Mouse (Mus musculus) myocyte (in vitro differentiated cells): ENCODE data around the gene Plxdc2.

Source experiments
- MAX ChIP-seq: IDR thresholded peaks from one replicate; pipeline ENCODE4 v1.6.1; 2011; ENCODE audit warnings: low read depth, mild to moderate bottlenecking, control low read depth
- MYOG ChIP-seq, 3 experiments: IDR thresholded peaks; one replicate each; pipeline ENCODE4 v1.6.1; 2011; ENCODE audit warnings: control low read depth in 2 of 3, low read depth in 2 of 3, mild to moderate bottlenecking in 2 of 3; ENCODE audit not compliant: insufficient read length in 2 of 3, control insufficient read depth in 1 of 3, insufficient read depth in 1 of 3
- POLR2A ChIP-seq: IDR thresholded peaks from one replicate; pipeline ENCODE4 v1.6.1; 2011; ENCODE audit warnings: low read depth, mild to moderate bottlenecking, control low read depth, moderate library complexity; ENCODE audit not compliant: insufficient read length
- TCF12 ChIP-seq: IDR thresholded peaks from one replicate; pipeline ENCODE4 v1.6.1; 2011; ENCODE audit warnings: mild to moderate bottlenecking, control low read depth; ENCODE audit not compliant: poor library complexity, insufficient read depth, severe bottlenecking
- USF1 ChIP-seq: IDR thresholded peaks from one replicate; pipeline ENCODE4 v1.6.1; 2011; ENCODE audit warnings: low read depth, mild to moderate bottlenecking, control low read depth, moderate library complexity

DNA sequence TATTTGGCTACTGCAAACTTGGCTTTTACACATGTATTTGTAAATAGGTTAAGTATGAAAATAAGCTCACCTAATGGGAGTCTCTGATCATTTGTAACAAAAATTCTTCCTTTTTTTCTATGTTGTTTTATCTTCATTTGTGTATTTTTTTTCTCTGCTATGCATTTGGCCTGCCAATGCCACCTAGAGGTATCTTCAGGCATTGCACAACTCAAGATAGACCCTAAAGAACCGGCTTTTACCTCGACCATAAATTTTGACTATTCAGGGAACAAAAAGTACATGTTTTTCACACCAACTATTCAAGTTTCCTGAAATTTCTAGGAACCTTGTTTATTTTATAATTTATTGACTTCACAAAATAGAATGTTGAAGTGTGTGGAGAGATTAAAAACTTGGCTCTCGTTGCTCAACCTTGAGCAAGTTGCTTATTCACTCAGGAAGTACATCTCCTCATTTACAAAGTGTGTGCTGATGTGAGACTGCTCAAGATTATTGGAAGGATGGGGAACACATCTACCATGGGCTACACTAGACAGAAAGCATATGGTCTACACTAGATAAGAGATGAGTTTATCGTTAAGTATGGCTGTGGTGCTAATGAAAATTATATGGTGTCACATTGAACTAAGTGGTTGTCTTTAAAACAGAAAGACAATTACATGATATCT is 43.6 kb upstream of the Plxdc2 start:
- TF ChIP-seq MAX (no peak), POLR2A (no peak), MYOG (IDR thresholded peaks at IDR 0.05; ENCODE audit: control insufficient read depth in 1 of 3, insufficient read depth in 1 of 3, insufficient read length in 2 of 3, low read depth in 2 of 3) (no peak), USF1 (no peak), TCF12 (no peak)
